Mouse (Mus musculus) thymus, adult 2 months (tissue): ENCODE measurements around the gene Gm47841.

ENCODE experiments used
- CTCF ChIP-seq: fragments of 200-500 bp; IDR thresholded peaks from 2 replicates; pipeline ENCODE4 v1.5.1; 2012; ENCODE audit warnings: mild to moderate bottlenecking, control low read depth, low read length, moderate library complexity, borderline replicate concordance; ENCODE audit not compliant: control insufficient read depth, poor library complexity, insufficient read depth; ENCODE audit errors: extremely low read depth
- POLR2A ChIP-seq: fragments of 200-500 bp; IDR thresholded peaks from 2 replicates; pipeline ENCODE4 v1.6.1; 2012; ENCODE audit warnings: mild to moderate bottlenecking, low read length, control low read depth, moderate library complexity; ENCODE audit not compliant: control insufficient read depth, poor library complexity, insufficient read depth; ENCODE audit errors: extremely low read depth

DNA sequence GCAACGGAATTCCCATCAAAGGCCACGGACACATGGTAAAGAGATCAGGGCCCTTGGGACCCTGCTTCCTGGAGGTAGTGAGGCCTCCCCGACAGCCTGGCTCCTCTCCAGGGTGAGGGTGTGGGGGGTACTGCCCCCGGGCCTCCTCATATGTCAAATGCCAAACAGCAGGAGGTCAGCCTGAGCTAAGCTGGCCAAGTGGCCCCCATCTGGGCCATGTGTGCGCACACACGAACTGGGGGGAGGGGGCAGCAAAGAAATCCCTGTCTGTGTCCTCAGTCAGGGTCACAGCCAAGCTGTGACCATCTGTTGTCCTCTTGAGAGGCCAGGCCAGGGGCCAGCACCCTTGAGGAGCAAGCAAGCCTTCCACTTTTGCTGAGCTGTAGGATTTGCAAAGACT is 17.9 kb upstream of the Gm47841 start:
- TF ChIP-seq CTCF, result no peak
- TF ChIP-seq POLR2A, result no peak
